Mouse (Mus musculus) liver, postnatal 0 days (tissue): ENCODE results near the gene Sgk1.

Experiments used
- CTCF ChIP-seq: sonication (generic); IDR thresholded peaks from 2 replicates; pipeline ENCODE4 v1.5.1; 2016; ENCODE audit warnings: antibody characterized with exemption, low read depth
- EP300 ChIP-seq: IDR thresholded peaks from 2 replicates; pipeline ENCODE4 v1.6.1; 2016; ENCODE audit warnings: antibody characterized with exemption, low read depth, mild to moderate bottlenecking

GRCm38 (mm10) chr10:21882184-21883081 is at the start of gene Sgk1:
- TF ChIP-seq EP300 (no peak), CTCF (no peak)
